Mouse (Mus musculus) hindbrain, postnatal 0 days (tissue): Measurements from ENCODE around the gene 4933407L21Rik. TPM values are rescaled to one million over a fixed set of nuclear protein-coding genes. Genes with fewer than 3 reads are reported as not detected.

Source experiments
- ATAC-seq: fragments of 200-750 bp; cut with Nextera tagmentation; 2 replicates; pipeline ENCODE4 v1.8.0; 2017; ENCODE audit warnings: mild to moderate bottlenecking, moderate TSS enrichment, moderate library complexity
- DNase-seq: peaks from one replicate; pipeline ENCODE4 v3.0.0-alpha.2; 2015; ENCODE audit warnings: low spot score
- H3K27ac ChIP-seq: fragments of 300-500 bp; sonication (generic); 2 replicates; pipeline ENCODE4 v1.5.1; 2014; ENCODE audit warnings: mild to moderate bottlenecking
- H3K27me3 ChIP-seq: fragments of 300-500 bp; sonication (generic); 2 replicates; pipeline ENCODE4 v1.6.1; 2014; ENCODE audit warnings: low read length, mixed read lengths; ENCODE audit not compliant: insufficient read depth
- H3K36me3 ChIP-seq: fragments of 300-500 bp; sonication (generic); 2 replicates; pipeline ENCODE4 v1.6.1; 2014; ENCODE audit warnings: low read length, mixed read lengths; ENCODE audit not compliant: insufficient read depth
- H3K4me1 ChIP-seq: fragments of 300-500 bp; sonication (generic); 2 replicates; pipeline ENCODE4 v1.6.1; 2014; ENCODE audit warnings: antibody characterized with exemption, low read length, mixed read lengths; ENCODE audit not compliant: insufficient read depth
- H3K4me2 ChIP-seq: fragments of 300-500 bp; sonication (generic); 2 replicates; pipeline ENCODE4 v1.6.1; 2014; ENCODE audit warnings: low read depth, mild to moderate bottlenecking, low read length, moderate library complexity, mixed read lengths
- H3K4me3 ChIP-seq: fragments of 300-500 bp; sonication (generic); 2 replicates; pipeline ENCODE4 v1.5.1; 2014; ENCODE audit warnings: low read length
- H3K9ac ChIP-seq: fragments of 300-500 bp; sonication (generic); replicated peaks from 2 replicates; pipeline ENCODE4 v1.6.1; 2014; ENCODE audit warnings: mild to moderate bottlenecking, low read length, moderate library complexity, mixed read lengths
- H3K9me3 ChIP-seq: fragments of 300-500 bp; sonication (generic); 2 replicates; pipeline ENCODE4 v1.6.1; 2016; ENCODE audit warnings: low read length, mixed read lengths
- CTCF ChIP-seq: IDR thresholded peaks from 2 replicates; pipeline ENCODE4 v1.5.1; 2016; ENCODE audit warnings: antibody characterized with exemption, control low read depth, low read depth
- WGBS: fragments of 180-500 bp; shearing (Covaris S2); extraction: QIAGEN DNeasy Blood & Tissue Kit; methylation state at CpG from one replicate; pipeline ENCODE4 v1.1.7; 2014; 5-methylcytosine and 5-hydroxymethylcytosine counted together
- polyA plus RNA-seq: library from polyadenylated mRNA; unstranded; fragments of >200 nt; fragmentation: Nextera tagmentation; extraction: Ambion mirVana; gene quantifications from 2 replicates; pipeline ENCODE4 v1.2.1, GENCODE M21; 2015
- total RNA-seq: library from RNA; depleted of rRNA; stranded (reverse); fragments of >200 nt; gene quantifications from 2 replicates; pipeline ENCODE4 v1.2.3, GENCODE M21; 2014

Gene 4933407L21Rik
- total and polyA plus RNA-seq, 2 experiments from 2014 or later, result 12.3 to 18.8 TPM

DNA sequence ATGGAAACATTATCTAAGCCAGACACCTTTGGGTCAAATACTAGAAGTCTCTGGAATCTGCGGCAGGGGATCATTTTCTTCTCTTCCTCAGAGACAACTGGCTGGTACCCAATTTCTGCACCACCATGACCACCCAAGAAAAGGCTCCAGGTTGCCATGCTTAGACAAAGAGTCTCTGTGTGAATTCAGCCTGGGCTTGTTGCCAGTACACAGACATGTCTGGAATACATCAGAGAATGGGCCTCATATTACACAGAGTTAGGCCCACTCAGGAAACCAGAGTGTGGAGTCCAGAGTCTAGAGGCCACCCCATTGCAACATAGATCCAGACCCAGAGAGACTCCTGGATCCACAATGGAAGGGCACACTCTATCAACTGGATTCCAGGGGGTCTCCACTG lies 41.2 kb downstream of the 4933407L21Rik start:
- Histone ChIP-seq H3K4me2 (no peak overlapping the region), H3K27ac (peak overlapping the region; percentile 74)

DNA sequence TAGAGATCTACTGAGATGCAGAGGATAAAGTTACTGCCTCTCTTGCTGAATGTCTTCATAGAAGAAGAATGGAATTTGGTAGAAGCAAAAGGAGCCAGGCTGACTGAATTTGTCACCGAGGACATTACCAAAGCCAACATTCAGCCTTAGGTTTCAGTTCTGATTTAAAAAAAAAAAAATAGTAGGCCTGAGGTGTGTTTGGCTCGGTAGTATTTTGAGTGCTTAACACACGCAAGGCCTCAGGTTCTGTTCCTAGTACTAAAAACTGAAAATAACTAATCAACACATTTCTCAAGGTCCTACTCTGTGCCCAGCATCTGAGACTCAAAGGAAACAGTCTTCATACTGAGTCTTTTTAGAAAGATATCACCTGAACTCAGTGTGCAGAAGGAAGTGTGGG lies 42.8 kb downstream of the 4933407L21Rik start:
- Histone ChIP-seq H3K9ac (no peak overlapping the region), H3K27me3 (no peaks in the 10 kb centered on the region), H3K36me3 (no peaks in the 10 kb centered on the region), H3K4me1 (no peaks in the 10 kb centered on the region), H3K4me3 (no peak overlapping the region), H3K27ac (no peak overlapping the region), H3K9me3 (no peaks in the 10 kb centered on the region), H3K4me2 (no peak overlapping the region)
- ATAC-seq (no peak), DNase-seq (no peak)
- WGBS, result 97% methylated on average over 3 of the region's 3 CpGs
- TF ChIP-seq CTCF, result no peak

More for the DNA sequence above, 41.2 kb downstream of the 4933407L21Rik start:
- H3K4me1 ChIP-seq, result no peaks in the 10 kb centered on the region
- H3K9ac ChIP-seq, result no peak overlapping the region
- DNase-seq, result peak; percentile 87
- no peaks in the 10 kb centered on the region for H3K36me3 ChIP-seq
- TF ChIP-seq CTCF, result no peak
- H3K9me3 ChIP-seq, result no peaks in the 10 kb centered on the region
- H3K4me3 ChIP-seq, result no peak overlapping the region
- H3K27me3 ChIP-seq, result no peaks in the 10 kb centered on the region
- 40% methylated on average over 1 of the region's 1 CpGs for WGBS
- ATAC-seq, result peak; percentile 91

DNA sequence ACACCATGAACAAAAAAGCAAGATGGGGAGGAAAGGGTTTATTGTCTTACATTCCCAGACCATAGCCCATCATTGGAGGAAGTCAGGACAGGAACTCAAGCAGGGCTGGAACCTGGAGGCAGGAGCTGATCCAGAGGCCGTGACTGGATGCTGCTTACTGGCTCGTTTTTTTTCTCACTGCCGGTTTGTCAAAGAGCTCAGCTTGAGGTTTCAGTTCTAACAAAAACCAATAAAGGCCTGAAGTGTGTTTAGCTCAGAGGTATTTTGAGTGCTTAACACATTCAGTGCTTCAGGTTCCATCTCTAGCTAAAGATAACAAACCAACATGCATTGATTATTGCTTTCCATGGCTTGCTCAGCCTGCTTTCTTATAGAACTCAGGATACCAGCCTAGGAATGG lies 44.1 kb downstream of the 4933407L21Rik start:
- Histone ChIP-seq H3K4me2 (no peak overlapping the region), H3K9ac (no peak overlapping the region), H3K4me1 (no peaks in the 10 kb centered on the region), H3K27ac (no peak overlapping the region), H3K27me3 (no peaks in the 10 kb centered on the region), H3K9me3 (no peaks in the 10 kb centered on the region), H3K36me3 (no peaks in the 10 kb centered on the region), H3K4me3 (no peak overlapping the region)
- DNase-seq, result no peak
- WGBS, result 46% methylated on average over 3 of the region's 3 CpGs
- TF ChIP-seq CTCF, result no peak
- no peak for ATAC-seq

DNA sequence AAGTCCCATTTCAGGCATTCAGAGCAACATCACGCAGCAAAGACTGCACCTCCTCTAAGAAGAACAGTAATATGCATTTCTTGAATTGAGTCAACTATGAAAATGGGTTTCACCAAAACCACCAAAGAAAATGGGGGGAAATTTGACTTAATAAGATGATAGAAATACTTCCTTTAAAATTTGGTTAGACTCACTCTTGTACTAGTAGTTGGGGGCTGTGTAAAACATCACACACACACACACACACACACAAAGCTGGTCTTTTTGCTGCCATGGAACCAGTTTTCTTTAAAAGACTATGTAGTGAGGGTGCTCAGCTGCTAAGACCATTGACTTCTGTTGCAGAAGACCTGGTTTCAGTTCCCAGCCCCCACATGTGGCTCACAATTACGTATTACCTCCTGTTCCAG lies 45.2 kb downstream of the 4933407L21Rik start:
- no peak for ATAC-seq
- no peaks in the 10 kb centered on the region for H3K27me3 ChIP-seq
- no peaks in the 10 kb centered on the region for H3K9me3 ChIP-seq

GRCm38 (mm10) chr1:85977709-85978108 lies 49.4 kb downstream of the 4933407L21Rik start:
- 76% methylated on average over 3 of the region's 3 CpGs for WGBS
- Histone ChIP-seq H3K9ac (no peak overlapping the region), H3K27me3 (no peaks in the 10 kb centered on the region), H3K4me1 (no peaks in the 10 kb centered on the region), H3K27ac (no peak overlapping the region), H3K36me3 (no peaks in the 10 kb centered on the region), H3K4me2 (no peak overlapping the region), H3K4me3 (no peak overlapping the region), H3K9me3 (no peaks in the 10 kb centered on the region)
- no peak for ATAC-seq
- no peak for DNase-seq
- no peak for TF ChIP-seq CTCF

More for the DNA sequence above, 45.2 kb downstream of the 4933407L21Rik start:
- H3K4me2 ChIP-seq, result no peak overlapping the region
- H3K4me1 ChIP-seq, result no peaks in the 10 kb centered on the region
- H3K27ac ChIP-seq, result no peak overlapping the region
- no peak for TF ChIP-seq CTCF
- 89% methylated on average over 2 of the region's 2 CpGs for WGBS
- H3K4me3 ChIP-seq, result no peak overlapping the region
- no peaks in the 10 kb centered on the region for H3K36me3 ChIP-seq
- no peak for DNase-seq
- no peak overlapping the region for H3K9ac ChIP-seq

GRCm38 (mm10) chr1:85981738-85982357 lies 53.6 kb downstream of the 4933407L21Rik start:
- Histone ChIP-seq H3K27me3 (no peaks in the 10 kb centered on the region), H3K4me1 (no peaks in the 10 kb centered on the region), H3K36me3 (no peaks in the 10 kb centered on the region), H3K4me3 (no peak overlapping the region), H3K9me3 (no peaks in the 10 kb centered on the region), H3K9ac (no peak overlapping the region), H3K4me2 (no peak overlapping the region), H3K27ac (no peak overlapping the region)
- DNase-seq (peak; percentile 44), ATAC-seq (peak; percentile 15; the same call in 1 of the 2 replicates)
- no peak for TF ChIP-seq CTCF
- whole genome bisulfite sequencing, result 54% methylated on average over 7 of the region's 7 CpGs

GRCm38 (mm10) chr1:85985784-85986183 lies 57.5 kb downstream of the 4933407L21Rik start:
- no peaks in the 10 kb centered on the region for H3K9me3 ChIP-seq
- DNase-seq, result no peak

More at GRCm38 (mm10) chr1:85985784-85986183, 57.5 kb downstream of the 4933407L21Rik start:
- 87% methylated on average over 3 of the region's 3 CpGs for WGBS
- ATAC-seq, result no peak
- no peak overlapping the region for H3K4me2 ChIP-seq
- H3K27me3 ChIP-seq, result no peaks in the 10 kb centered on the region
- no peak overlapping the region for H3K9ac ChIP-seq
- no peak overlapping the region for H3K4me3 ChIP-seq
- no peaks in the 10 kb centered on the region for H3K4me1 ChIP-seq
- no peaks in the 10 kb centered on the region for H3K36me3 ChIP-seq
- no peak for TF ChIP-seq CTCF
- no peak overlapping the region for H3K27ac ChIP-seq
